Mouse (Mus musculus) forebrain, embryonic 10.5 days (tissue): ENCODE data around the gene Esyt1. TPM values are rescaled to one million over a fixed set of nuclear protein-coding genes. Genes with fewer than 3 reads are reported as not detected.
"Not testable (repeated sequence)": the region's sequence is repeated elsewhere in the genome, so short reads cannot be mapped to it uniquely, and the experiment has no call there.

Source experiments
- DNase-seq: peaks from one replicate; pipeline ENCODE4 v3.0.0-alpha.2; 2017; ENCODE audit warnings: low spot score; ENCODE audit errors: extremely low spot score
- H3K27ac ChIP-seq: fragments of 300-500 bp; sonication (generic); 2 replicates; pipeline ENCODE4 v1.5.1; 2016; ENCODE audit warnings: mild to moderate bottlenecking
- H3K27me3 ChIP-seq: fragments of 300-500 bp; sonication (generic); 2 replicates; pipeline ENCODE4 v1.6.1; 2016; ENCODE audit warnings: mild to moderate bottlenecking; ENCODE audit not compliant: poor library complexity, severe bottlenecking
- H3K36me3 ChIP-seq: fragments of 300-500 bp; sonication (generic); replicated peaks from 2 replicates; pipeline ENCODE4 v1.6.1; 2016; ENCODE audit warnings: mild to moderate bottlenecking, moderate library complexity
- H3K4me1 ChIP-seq: fragments of 300-500 bp; sonication (generic); 2 replicates; pipeline ENCODE4 v1.6.1; 2016
- H3K4me3 ChIP-seq: fragments of 300-500 bp; sonication (generic); 2 replicates; pipeline ENCODE4 v1.5.1; 2016; ENCODE audit warnings: mild to moderate bottlenecking, moderate library complexity
- H3K9me3 ChIP-seq: fragments of 300-500 bp; sonication (generic); 2 replicates; pipeline ENCODE4 v1.6.1; 2016; ENCODE audit warnings: mild to moderate bottlenecking, moderate library complexity
- WGBS: fragments of 180-500 bp; shearing (Covaris S2); methylation state at CpG from one replicate; pipeline ENCODE4 v1.1.7; 2016; 5-methylcytosine and 5-hydroxymethylcytosine counted together
- polyA plus RNA-seq: library from polyadenylated mRNA; unstranded; fragments of >200 nt; fragmentation: Nextera tagmentation; extraction: Ambion mirVana; gene quantifications from 2 replicates; pipeline ENCODE4 v1.2.1, GENCODE M21; 2016

Gene Esyt1
- polyA plus RNA-seq, 1 experiment from 2014 or later, result 10.3 TPM

DNA sequence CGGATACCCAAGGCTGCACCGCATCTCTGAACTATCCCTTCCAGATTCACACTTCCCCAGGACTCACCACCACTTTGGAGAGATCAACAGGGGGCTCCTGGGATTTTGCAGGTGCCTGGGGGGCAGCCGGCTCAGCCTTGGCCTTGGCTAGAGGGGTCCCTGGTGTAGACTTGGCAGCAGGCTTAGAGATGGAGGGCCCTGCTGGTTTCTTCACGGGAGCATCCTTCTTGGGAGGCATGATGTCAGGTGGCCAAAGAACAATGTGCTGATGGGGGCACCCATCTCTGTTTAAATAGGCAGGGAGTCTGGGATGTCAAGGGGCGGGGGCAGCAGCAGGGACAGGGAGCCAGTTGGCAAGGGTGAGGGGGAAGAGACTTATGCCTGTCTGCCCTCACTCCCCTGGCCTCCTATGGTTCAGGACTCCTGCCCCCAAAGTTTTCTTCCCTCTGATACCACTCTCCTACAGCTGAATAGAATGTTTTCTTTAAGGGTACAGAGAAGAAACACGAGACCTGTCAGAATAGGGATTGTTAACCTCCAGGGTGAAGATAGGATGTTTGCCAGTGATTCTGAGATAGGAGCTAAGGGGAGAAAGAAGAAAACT lies 28.4 kb downstream of the Esyt1 start:
- WGBS, result 31% methylated on average over 6 of the region's 6 CpGs
- H3K9me3 ChIP-seq, result no peaks in the 10 kb centered on the region
- H3K27me3 ChIP-seq, result peaks cover 14% of the 10 kb centered on the region
- peaks cover 51% of the 10 kb centered on the region for H3K4me1 ChIP-seq
- DNase-seq, result no peak
- H3K27ac ChIP-seq, result 0 out of 2 replicates have a peak overlapping the region, but pooled peaks have one; percentile 2
- H3K4me3 ChIP-seq, result peak overlapping the region; percentile 67; the same call in 1 of the 2 replicates
- H3K36me3 ChIP-seq, result peaks cover 3% of the 10 kb centered on the region

DNA sequence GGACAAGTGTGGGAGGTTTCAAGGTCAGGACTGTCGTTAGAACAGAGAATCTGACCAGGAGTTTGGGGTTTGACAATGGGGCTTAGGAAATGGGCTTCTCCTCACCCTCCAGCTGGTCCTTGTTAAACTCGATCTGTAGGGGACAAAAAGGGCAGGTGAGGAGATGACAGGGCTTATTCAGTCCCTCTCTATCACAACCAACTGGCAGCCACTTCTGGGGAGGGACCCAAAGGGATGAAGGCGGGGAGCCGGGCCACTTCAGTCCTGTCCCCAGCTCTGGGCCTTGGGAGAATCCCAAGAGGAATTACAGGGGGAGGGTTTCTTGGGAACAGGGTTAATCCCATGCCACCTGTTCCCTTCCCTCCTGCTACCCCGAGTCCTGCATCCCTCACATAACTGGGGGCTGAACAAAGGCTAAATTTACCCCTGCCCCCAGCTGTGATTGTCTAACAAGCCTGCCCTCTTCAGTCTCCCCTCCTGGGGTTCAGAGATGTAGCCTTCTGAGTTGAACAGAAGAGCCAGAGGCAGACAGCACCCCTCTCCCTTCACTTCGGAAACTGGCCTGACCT lies 29.1 kb downstream of the Esyt1 start:
- no peak for DNase-seq
- 28% methylated on average over 6 of the region's 6 CpGs for WGBS
- Histone ChIP-seq H3K27me3 (peaks cover 14% of the 10 kb centered on the region), H3K36me3 (peaks cover 9% of the 10 kb centered on the region), H3K4me1 (peaks cover 57% of the 10 kb centered on the region), H3K9me3 (no peaks in the 10 kb centered on the region), H3K4me3 (no peak overlapping the region), H3K27ac (no peak overlapping the region)

DNA sequence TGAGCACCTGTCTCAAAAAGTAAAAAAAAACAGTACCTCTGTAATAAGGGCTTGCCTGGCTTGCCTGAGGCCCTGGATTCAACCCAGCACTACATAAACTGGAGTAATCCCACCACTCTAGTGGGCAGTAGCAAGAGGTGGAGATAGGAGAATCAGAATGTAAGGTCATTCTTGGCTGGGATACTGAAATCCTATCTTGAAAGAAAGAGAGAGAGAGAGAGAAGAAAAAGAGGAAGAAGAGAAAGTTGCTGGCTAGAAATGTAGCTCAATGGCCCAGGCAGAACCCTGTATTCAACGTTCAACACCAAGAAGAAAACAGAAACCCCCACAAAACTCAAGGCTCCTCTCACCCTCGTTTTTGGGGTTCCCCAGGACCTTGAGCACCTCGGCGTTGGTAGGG lies 29.8 kb downstream of the Esyt1 start:
- Histone ChIP-seq H3K9me3 (no peaks in the 10 kb centered on the region), H3K4me1 (peaks cover 64% of the 10 kb centered on the region), H3K4me3 (no peak overlapping the region; the same call in 1 of the 2 replicates), H3K27me3 (peaks cover 14% of the 10 kb centered on the region), H3K36me3 (peaks cover 16% of the 10 kb centered on the region), H3K27ac (no peak overlapping the region)
- 75% methylated on average over 4 of the region's 4 CpGs for WGBS
- no peak for DNase-seq

DNA sequence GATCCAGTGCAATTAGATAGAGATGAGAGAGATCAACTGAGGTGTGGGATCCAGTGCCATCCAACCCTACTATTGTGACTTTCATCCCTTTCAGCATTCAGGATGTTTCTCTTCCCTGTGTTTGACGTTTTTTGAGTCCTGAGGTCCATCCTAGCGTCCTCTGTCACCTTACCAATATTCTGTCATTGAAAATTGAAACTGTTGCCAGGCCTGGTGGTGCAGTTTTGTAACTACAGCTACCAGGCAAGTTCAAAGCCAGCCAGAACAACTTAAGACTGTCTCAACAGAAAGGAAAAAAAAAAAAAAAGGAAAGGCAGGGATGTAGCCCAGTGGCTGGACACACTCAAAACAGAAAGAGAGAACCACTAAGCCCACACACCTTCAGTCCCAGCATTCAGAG lies 30.4 kb downstream of the Esyt1 start:
- 82% methylated on average over 2 of the region's 2 CpGs for WGBS
- Histone ChIP-seq H3K27ac (0 out of 2 replicates have a peak overlapping the region, but pooled peaks have one; percentile 91), H3K27me3 (peaks cover 14% of the 10 kb centered on the region), H3K36me3 (peaks cover 23% of the 10 kb centered on the region), H3K9me3 (no peaks in the 10 kb centered on the region), H3K4me1 (peaks cover 65% of the 10 kb centered on the region), H3K4me3 (peak overlapping the region; percentile 85)
- no peak for DNase-seq

GRCm38 (mm10) chr10:128494667-128495245 lies 30.9 kb downstream of the Esyt1 start:
- DNase-seq, result no peak
- H3K9me3 ChIP-seq, result no peaks in the 10 kb centered on the region
- WGBS, result 65% methylated on average over 11 of the region's 11 CpGs
- H3K4me3 ChIP-seq, result peak overlapping the region; percentile 85
- peak overlapping the region; percentile 91 for H3K27ac ChIP-seq
- peaks cover 28% of the 10 kb centered on the region for H3K36me3 ChIP-seq
- peaks cover 14% of the 10 kb centered on the region for H3K27me3 ChIP-seq
- peaks cover 65% of the 10 kb centered on the region for H3K4me1 ChIP-seq

- peak within 1 kb of the TSS; percentile 91 for H3K27ac ChIP-seq
- peaks cover 14% of the 10 kb centered on the region for H3K27me3 ChIP-seq
- under 1% methylated on average over 45 of the region's 45 CpGs for WGBS
- H3K9me3 ChIP-seq, result no peaks in the 10 kb centered on the region
- peaks cover 57% of the 10 kb centered on the region for H3K4me1 ChIP-seq
- peak within 1 kb of the TSS; percentile 85 for H3K4me3 ChIP-seq
- peak; percentile 98 for DNase-seq
- peaks cover 36% of the 10 kb centered on the region for H3K36me3 ChIP-seq
Observed at GRCm38 (mm10) chr10:128493695-128494666, 31.7 kb downstream of the Esyt1 start, which contains the start of gene Myl6. Myl6 (minus strand) TSS chr10:128494145.

GRCm38 (mm10) chr10:128493319-128493694 lies 32.4 kb downstream of the Esyt1 start:
- Histone ChIP-seq H3K9me3 (no peaks in the 10 kb centered on the region), H3K4me1 (peaks cover 55% of the 10 kb centered on the region)
- WGBS, result 0% methylated on average over 12 of the region's 12 CpGs

GRCm38 (mm10) chr10:128492633-128493311 lies 32.9 kb downstream of the Esyt1 start:
- Histone ChIP-seq H3K36me3 (peaks cover 48% of the 10 kb centered on the region), H3K27ac (peak overlapping the region; percentile 91), H3K27me3 (peaks cover 14% of the 10 kb centered on the region), H3K9me3 (no peaks in the 10 kb centered on the region), H3K4me3 (peak overlapping the region; percentile 85), H3K4me1 (peaks cover 50% of the 10 kb centered on the region)
- peak; percentile 44 for DNase-seq
- 40% methylated on average over 12 of the region's 12 CpGs for WGBS

More at GRCm38 (mm10) chr10:128493319-128493694, 32.4 kb downstream of the Esyt1 start:
- no peak for DNase-seq
- Histone ChIP-seq H3K27me3 (peaks cover 14% of the 10 kb centered on the region), H3K4me3 (peak overlapping the region; percentile 85), H3K27ac (peak overlapping the region; percentile 91), H3K36me3 (peaks cover 42% of the 10 kb centered on the region)

- not testable (repeated sequence) for DNase-seq, H3K9me3 ChIP-seq
- 87% methylated on average over 8 of the region's 8 CpGs for WGBS
- Histone ChIP-seq H3K4me1 (peaks cover 43% of the 10 kb centered on the region), H3K4me3 (peak overlapping the region; percentile 85), H3K27ac (peak overlapping the region; percentile 91), H3K36me3 (peaks cover 55% of the 10 kb centered on the region), H3K27me3 (peaks cover 10% of the 10 kb centered on the region)
Observed at GRCm38 (mm10) chr10:128492051-128492450, 33.6 kb downstream of the Esyt1 start.

DNA sequence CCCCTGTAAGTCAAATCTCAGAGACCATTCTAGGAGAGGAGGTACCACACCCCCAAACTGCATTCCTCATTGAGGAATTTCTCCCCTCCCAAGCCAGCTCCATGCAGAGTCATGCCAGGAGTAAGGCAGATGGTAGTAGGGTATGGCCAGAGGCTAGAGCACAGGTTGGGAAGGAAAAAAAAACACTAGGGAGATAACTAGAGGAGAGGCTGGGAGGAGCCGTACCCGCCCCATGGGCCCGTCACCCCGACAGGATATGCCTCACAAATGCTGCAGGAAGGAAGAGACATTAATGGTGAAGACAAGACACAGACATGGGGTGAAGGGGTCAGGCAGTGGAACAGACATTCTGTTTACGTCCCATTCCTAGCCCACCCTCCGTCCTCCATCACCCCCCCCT lies 34.2 kb downstream of the Esyt1 start:
- peaks cover 4% of the 10 kb centered on the region for H3K27me3 ChIP-seq
- peak overlapping the region; percentile 85 for H3K4me3 ChIP-seq
- no peaks in the 10 kb centered on the region for H3K9me3 ChIP-seq
- H3K36me3 ChIP-seq, result peaks cover 60% of the 10 kb centered on the region
- H3K4me1 ChIP-seq, result peaks cover 38% of the 10 kb centered on the region
- peak overlapping the region; percentile 30; the same call in 1 of the 2 replicates for H3K27ac ChIP-seq
- 88% methylated on average over 6 of the region's 6 CpGs for WGBS
- no peak for DNase-seq

DNA sequence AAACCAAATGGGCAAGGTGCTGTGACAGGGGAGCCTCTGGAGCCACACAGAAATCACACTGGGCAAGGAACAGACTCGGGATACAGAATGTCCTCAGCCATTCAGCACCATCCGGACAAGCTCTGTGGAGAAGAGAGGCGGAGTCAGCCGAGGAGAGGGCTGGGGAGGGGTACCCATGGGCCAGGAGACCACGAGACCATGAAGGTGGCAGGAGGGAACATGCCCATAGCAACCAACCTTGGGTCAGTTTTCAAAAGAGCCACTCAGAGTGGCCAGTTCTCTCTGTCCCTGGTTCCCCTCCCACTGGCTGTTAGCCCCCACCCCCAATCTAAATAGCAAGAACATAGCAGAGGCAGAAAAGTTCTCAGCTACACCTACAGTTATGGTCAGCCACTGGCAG lies 34.8 kb downstream of the Esyt1 start:
- Histone ChIP-seq H3K4me1 (peaks cover 34% of the 10 kb centered on the region), H3K9me3 (no peaks in the 10 kb centered on the region), H3K27me3 (no peaks in the 10 kb centered on the region), H3K36me3 (peaks cover 66% of the 10 kb centered on the region), H3K27ac (no peak overlapping the region), H3K4me3 (peak overlapping the region; percentile 85; the same call in 1 of the 2 replicates)
- WGBS, result 66% methylated on average over 5 of the region's 5 CpGs
- DNase-seq, result no peak

DNA sequence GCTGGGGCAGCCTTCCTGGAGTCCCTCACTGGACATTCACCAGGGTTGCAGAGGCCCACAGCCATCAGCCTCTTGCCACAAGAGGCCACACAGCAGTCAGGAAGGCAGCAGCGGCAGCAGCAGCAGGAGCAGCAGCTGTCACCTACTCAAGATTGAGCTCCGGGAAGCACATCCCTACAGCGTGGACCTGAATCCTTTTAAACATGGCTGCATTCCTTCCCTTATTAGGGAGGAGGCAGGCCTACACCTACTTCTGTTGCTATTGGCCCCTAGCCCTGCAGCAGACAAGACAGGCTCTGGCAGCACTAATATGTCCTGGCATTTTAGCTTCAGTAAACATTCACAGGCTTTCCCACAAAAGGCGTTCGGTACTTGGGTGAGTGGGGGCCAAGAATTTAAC lies 35.4 kb downstream of the Esyt1 start:
- WGBS, result 81% methylated on average over 5 of the region's 5 CpGs
- Histone ChIP-seq H3K4me3 (no peak overlapping the region), H3K9me3 (no peaks in the 10 kb centered on the region), H3K27me3 (no peaks in the 10 kb centered on the region), H3K36me3 (peaks cover 73% of the 10 kb centered on the region), H3K4me1 (peaks cover 32% of the 10 kb centered on the region), H3K27ac (no peak overlapping the region)
- DNase-seq, result no peak
